Mouse (Mus musculus) thymus, adult 2 months (tissue): ENCODE data around the gene Pde6h. TPM values are rescaled to one million over a fixed set of nuclear protein-coding genes. Genes with fewer than 3 reads are reported as not detected.
"Not testable (repeated sequence)": the region's sequence is repeated elsewhere in the genome, so short reads cannot be mapped to it uniquely, and the experiment has no call there.

Source experiments
- DNase-seq: peaks from one replicate; pipeline ENCODE4 v3.0.0; 2021
- H3K27ac ChIP-seq: fragments of 200-500 bp; 2 replicates; pipeline ENCODE4 v1.5.1; 2012; ENCODE audit warnings: low read length, control low read depth; ENCODE audit not compliant: control insufficient read depth, insufficient read depth
- H3K27me3 ChIP-seq: fragments of 200-500 bp; 2 replicates; pipeline ENCODE4 v1.6.1; 2012; ENCODE audit warnings: mild to moderate bottlenecking, low read length, moderate library complexity, mixed read lengths; ENCODE audit not compliant: control insufficient read depth, insufficient read depth
- H3K36me3 ChIP-seq: fragments of 200-500 bp; 2 replicates; pipeline ENCODE4 v1.6.1; 2012; ENCODE audit warnings: mild to moderate bottlenecking, low read length, moderate library complexity; ENCODE audit not compliant: control insufficient read depth, insufficient read depth
- H3K4me1 ChIP-seq: fragments of 200-500 bp; replicated peaks from 2 replicates; pipeline ENCODE4 v1.6.1; 2012; ENCODE audit warnings: low read length; ENCODE audit not compliant: control insufficient read depth, insufficient read depth
- H3K4me3 ChIP-seq: fragments of 200-500 bp; 2 replicates; pipeline ENCODE4 v1.5.1; 2012; ENCODE audit warnings: mild to moderate bottlenecking, low read length, control low read depth, moderate library complexity; ENCODE audit not compliant: control insufficient read depth, insufficient read depth
- CTCF ChIP-seq: fragments of 200-500 bp; IDR thresholded peaks from 2 replicates; pipeline ENCODE4 v1.5.1; 2012; ENCODE audit warnings: mild to moderate bottlenecking, control low read depth, low read length, moderate library complexity, borderline replicate concordance; ENCODE audit not compliant: control insufficient read depth, poor library complexity, insufficient read depth; ENCODE audit errors: extremely low read depth
- POLR2A ChIP-seq: fragments of 200-500 bp; IDR thresholded peaks from 2 replicates; pipeline ENCODE4 v1.6.1; 2012; ENCODE audit warnings: mild to moderate bottlenecking, low read length, control low read depth, moderate library complexity; ENCODE audit not compliant: control insufficient read depth, poor library complexity, insufficient read depth; ENCODE audit errors: extremely low read depth
- WGBS: fragments of 180-500 bp; shearing (Covaris S2); methylation state at CpG from one replicate; pipeline ENCODE4 v1.1.7; 2018; 5-methylcytosine and 5-hydroxymethylcytosine counted together
- polyA plus RNA-seq: library from polyadenylated mRNA; depleted of rRNA; stranded (reverse); fragments of >200 nt; gene quantifications from 2 replicates; pipeline ENCODE4 v1.2.3, GENCODE M21; 2012

Pde6h gene
- polyA plus RNA-seq, 1 experiment = 0.01 TPM

DNA sequence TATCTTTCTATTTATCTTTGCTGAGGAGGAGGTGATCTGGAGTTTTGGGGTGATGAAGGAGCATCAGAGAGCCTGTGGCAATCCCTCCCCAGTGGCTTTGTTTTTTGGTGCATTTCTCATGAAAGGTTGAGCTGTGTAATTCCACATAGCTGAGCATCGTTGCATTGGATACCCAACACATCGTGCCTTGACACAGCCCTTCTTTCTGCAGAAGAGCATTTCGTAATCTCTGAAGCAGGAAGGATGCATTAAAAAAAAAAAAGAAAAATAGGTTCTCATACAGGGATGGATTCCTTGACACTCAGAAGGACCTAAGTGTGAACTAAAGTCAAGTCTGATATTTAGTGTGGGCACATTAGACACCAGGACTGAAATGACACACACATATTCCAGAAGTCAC, 31.6 kb downstream of the Pde6h start:
- no peaks in the 10 kb centered on the region for H3K4me1 ChIP-seq
- TF ChIP-seq CTCF (no peak), POLR2A (no peak)
- no peak for DNase-seq
- no peak overlapping the region for H3K4me3 ChIP-seq
- no peaks in the 10 kb centered on the region for H3K36me3 ChIP-seq
- H3K27ac ChIP-seq = no peak overlapping the region
- H3K27me3 ChIP-seq = no peaks in the 10 kb centered on the region
- 88% methylated on average over 3 of the region's 3 CpGs for WGBS

DNA sequence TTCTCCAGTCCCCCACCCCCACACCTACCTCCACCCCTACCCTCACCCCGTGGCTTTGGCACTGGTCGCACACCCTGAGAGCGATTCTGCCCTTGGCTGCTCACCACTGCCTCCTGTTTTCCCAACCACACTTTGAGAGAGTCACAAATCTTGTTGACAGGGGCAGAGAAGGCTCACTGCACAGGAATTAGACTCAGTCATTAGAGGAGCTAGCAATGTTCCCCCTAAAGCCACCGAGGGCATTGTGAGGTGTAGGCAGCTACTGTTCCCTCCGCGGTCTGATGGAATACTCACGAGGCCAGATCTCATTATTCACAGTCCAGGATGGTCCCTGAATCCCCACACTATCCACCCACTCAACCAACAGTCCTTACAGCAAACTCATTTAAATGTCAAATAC, 33.4 kb downstream of the Pde6h start:
- TF ChIP-seq CTCF (no peak), POLR2A (no peak)
- no peaks in the 10 kb centered on the region for H3K27me3 ChIP-seq
- 25% methylated on average over 7 of the region's 7 CpGs for WGBS

DNA sequence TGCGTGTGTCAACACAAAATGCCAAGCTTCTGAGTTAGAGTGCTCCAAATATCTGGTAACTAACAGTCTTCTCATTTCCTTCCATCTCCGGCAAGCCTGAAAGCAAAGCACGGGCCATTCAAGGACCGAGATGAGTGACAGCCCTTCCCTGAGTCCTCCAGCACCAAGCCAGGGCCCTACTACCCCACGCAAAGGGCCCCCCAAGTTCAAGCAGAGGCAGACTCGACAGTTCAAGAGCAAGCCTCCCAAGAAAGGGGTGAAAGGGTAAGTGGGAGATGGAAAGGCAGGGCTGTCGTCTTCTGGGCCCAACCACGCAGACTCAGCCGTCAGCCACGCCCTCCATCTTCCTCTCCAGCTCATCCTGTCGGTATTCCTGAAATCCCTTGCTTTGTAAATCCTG, 35.5 kb downstream of the Pde6h start:
- Histone ChIP-seq H3K4me3 (no peak overlapping the region), H3K4me1 (0 out of 2 replicates have a peak, but pooled peaks cover 2% of the 10 kb centered on the region), H3K27me3 (no peaks in the 10 kb centered on the region), H3K27ac (no peak overlapping the region), H3K36me3 (no peaks in the 10 kb centered on the region)
- no peak for TF ChIP-seq CTCF
- TF ChIP-seq POLR2A = no peak
- WGBS = 83% methylated on average over 11 of the region's 11 CpGs
- DNase-seq = no peak

More for the DNA sequence above, 33.4 kb downstream of the Pde6h start:
- no peak overlapping the region for H3K27ac ChIP-seq
- H3K36me3 ChIP-seq = no peaks in the 10 kb centered on the region
- H3K4me1 ChIP-seq = no peaks in the 10 kb centered on the region
- no peak for DNase-seq
- no peak overlapping the region for H3K4me3 ChIP-seq

DNA sequence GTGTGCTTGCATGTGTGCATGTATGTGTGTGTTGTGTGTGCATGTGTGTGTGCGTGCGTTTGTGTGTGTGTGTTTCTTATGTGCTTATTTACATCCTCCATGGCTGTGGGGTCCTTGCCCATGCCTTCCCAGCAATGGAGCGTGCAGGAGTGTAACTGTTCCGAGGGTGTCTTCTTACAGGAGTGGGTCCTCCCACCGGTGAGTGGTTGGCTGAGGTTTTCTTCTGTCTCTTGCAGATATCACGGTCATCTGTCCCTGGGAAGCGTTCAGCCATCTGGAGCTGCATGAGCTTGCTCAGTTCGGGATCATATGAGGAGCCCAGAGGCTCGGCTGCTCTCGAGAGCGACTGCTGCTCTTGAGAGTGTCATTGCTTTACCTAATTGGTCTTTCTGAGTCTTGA, 39.3 kb downstream of the Pde6h start:
- WGBS = 92% methylated on average over 11 of the region's 11 CpGs
- Histone ChIP-seq H3K4me3 (no peak overlapping the region), H3K4me1 (peaks cover 20% of the 10 kb centered on the region), H3K27ac (no peak overlapping the region), H3K36me3 (no peaks in the 10 kb centered on the region), H3K27me3 (no peaks in the 10 kb centered on the region)
- TF ChIP-seq POLR2A = no peak
- no peak for TF ChIP-seq CTCF
- no peak for DNase-seq

DNA sequence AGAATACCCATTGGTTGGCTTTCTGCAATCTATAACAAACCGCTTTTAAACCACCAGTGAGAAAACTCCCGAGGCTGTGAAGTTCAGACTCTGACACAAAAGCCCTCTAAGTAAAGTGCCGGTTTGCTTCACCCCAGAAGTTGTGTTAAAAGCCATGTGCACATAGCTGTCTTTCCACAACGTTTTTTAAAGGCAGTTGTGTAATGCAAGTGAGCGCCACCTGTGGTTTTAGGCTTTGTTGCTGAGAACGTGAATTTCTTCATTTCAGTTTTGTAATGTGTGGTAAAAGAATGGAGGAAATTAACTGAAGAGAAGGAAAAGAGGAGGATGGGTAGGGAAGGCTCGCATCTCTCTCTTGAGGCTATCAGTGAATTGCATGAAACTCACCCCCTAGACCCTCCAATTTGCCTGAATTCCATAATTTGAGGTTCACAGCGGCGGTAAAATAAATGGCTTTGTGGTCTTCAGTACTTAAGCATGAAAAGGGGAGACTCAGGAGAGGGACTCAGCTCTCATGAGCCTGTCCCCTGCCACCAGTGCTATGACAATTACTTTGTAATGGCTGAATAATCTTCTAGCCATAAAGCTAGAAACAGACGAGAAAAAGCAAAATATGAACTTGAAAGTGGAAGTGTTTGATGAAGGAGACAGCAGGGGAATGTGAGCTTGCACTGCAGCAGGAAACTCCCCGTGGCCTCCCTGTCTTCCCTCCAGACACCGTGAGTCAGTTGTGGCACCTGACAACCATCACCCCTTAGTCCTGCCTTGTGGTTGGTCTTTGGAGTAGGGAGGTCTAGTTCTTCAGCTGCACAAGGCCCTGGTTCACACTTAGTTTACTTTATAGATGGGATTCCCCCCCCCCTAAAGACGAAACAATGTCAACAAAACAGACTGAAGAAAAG, 41.2 kb downstream of the Pde6h start:
- Histone ChIP-seq H3K27ac (peak overlapping the region; percentile 88), H3K4me1 (peaks cover 20% of the 10 kb centered on the region), H3K27me3 (no peaks in the 10 kb centered on the region), H3K36me3 (no peaks in the 10 kb centered on the region), H3K4me3 (no peak overlapping the region)
- DNase-seq = peak; percentile 65
- TF ChIP-seq POLR2A (no peak), CTCF (no peak)
- 9% methylated on average over 13 of the region's 13 CpGs for WGBS

DNA sequence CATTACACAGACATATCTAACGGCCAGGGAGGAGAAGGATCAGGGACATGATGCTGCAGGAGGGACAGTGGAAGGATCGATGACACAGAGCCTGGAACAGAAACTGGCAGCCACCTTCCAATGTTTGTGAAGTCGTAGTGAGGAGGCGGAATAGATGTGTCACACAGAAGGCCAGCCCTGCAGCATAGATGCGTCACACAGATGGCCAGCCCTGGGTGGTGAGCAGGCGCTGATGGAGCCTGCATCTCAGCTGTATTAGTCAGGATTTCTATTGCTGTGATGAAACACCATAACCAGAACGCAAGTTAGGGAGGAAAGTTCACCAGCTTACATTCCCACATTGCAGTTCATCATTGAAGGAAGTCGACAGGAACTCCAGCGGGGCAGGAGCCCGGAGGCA, 42.3 kb downstream of the Pde6h start:
- Histone ChIP-seq H3K4me3 (no peak overlapping the region), H3K27ac (no peak overlapping the region), H3K27me3 (no peaks in the 10 kb centered on the region), H3K4me1 (peaks cover 20% of the 10 kb centered on the region), H3K36me3 (no peaks in the 10 kb centered on the region)
- DNase-seq = no peak
- whole genome bisulfite sequencing = 94% methylated on average over 10 of the region's 10 CpGs
- TF ChIP-seq POLR2A (no peak), CTCF (no peak)

DNA sequence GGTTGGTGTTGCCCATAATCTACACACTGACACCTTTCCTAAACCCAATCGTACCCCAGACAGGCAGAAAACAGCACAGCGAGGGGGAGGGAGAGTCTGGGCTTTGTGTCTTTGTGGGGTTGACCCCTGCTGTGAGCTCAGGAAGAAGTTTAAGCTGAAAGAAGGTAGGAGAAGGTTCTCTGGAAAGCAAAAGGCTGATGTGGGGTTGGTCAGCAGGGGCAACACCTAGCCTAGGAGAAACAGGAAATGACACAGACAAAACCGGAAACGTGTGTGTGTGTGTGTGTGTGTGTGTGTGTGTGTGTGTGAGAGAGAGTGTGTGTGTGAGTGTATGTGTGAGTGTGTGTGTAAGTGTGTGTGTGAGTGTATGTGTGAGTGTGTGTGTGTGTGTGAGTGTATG, 43.8 kb downstream of the Pde6h start:
- WGBS = 32% methylated on average over 4 of the region's 4 CpGs
- Histone ChIP-seq H3K4me3 (no peak overlapping the region), H3K27me3 (no peaks in the 10 kb centered on the region), H3K4me1 (peaks cover 20% of the 10 kb centered on the region), H3K27ac (peak overlapping the region; percentile 35; the same call in 1 of the 2 replicates), H3K36me3 (no peaks in the 10 kb centered on the region)
- no peak for TF ChIP-seq POLR2A
- no peak for TF ChIP-seq CTCF
- DNase-seq = no peak

DNA sequence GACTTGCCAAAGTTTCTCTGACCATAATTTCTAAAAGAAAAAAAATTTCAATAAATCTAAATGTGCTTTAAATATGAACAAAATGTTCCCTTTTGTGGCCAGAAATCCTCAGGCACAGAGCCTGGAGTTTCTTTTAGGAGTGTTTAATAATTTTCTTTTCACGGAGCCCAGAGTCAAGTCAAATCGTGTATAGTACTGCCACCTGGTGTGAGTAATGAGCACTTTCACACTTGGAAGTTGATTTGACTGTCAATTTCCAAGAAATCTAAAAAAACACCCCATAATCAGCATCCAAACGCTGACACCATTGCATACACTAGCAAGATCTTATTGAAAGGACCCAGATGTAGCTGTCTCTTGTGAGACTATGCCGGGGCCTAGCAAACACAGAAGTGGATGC, 45.2 kb downstream of the Pde6h start:
- WGBS = 21% methylated on average over 4 of the region's 4 CpGs
- H3K4me1 ChIP-seq = peaks cover 20% of the 10 kb centered on the region
- H3K4me3 ChIP-seq, H3K27ac ChIP-seq, H3K36me3 ChIP-seq, H3K27me3 ChIP-seq: not testable (repeated sequence)
- peak; percentile 16 for DNase-seq
